Mouse (Mus musculus) CH12.LX (cell line): ENCODE measurements around the gene Ftcd. TPM values are rescaled to one million over a fixed set of nuclear protein-coding genes. Genes with fewer than 3 reads are reported as not detected.

Experiments
- DNase-seq: peaks from one replicate; pipeline ENCODE4 v3.0.0-alpha.2; 2013; ENCODE audit errors: extremely low read depth
- H3K27ac ChIP-seq: 2 replicates; pipeline ENCODE4 v1.5.1; 2012; ENCODE audit warnings: low read depth, mild to moderate bottlenecking, control low read depth, moderate library complexity; ENCODE audit not compliant: insufficient read depth
- H3K27me3 ChIP-seq: replicated peaks from 2 replicates; pipeline ENCODE3; 2012; ENCODE audit warnings: inconsistent platforms
- H3K36me3 ChIP-seq, 2 experiments: replicated peaks in 1 of 2; 2 replicates each; pipeline versions ENCODE3 to v1.6.1; 2012; ENCODE audit warnings: inconsistent platforms in 1 of 2, low read length in 1 of 2, mild to moderate bottlenecking in 1 of 2, mixed read lengths in 1 of 2, moderate library complexity in 1 of 2; ENCODE audit not compliant: control insufficient read depth in 1 of 2, insufficient read depth in 1 of 2
- H3K4me1 ChIP-seq, 2 experiments: 2 replicates each; pipeline ENCODE4 v1.6.1; 2012; ENCODE audit warnings: inconsistent platforms in 1 of 2, moderate library complexity in 1 of 2; ENCODE audit not compliant: insufficient read depth in 2 of 2, control insufficient read depth in 1 of 2
- H3K4me2 ChIP-seq: 2 replicates; pipeline ENCODE4 v1.6.1; 2012; ENCODE audit warnings: low read depth, mild to moderate bottlenecking, control low read depth; ENCODE audit not compliant: poor library complexity, insufficient read depth, severe bottlenecking
- H3K4me3 ChIP-seq, 3 experiments: fragments of 150-350 bp in 1 of 3; sonication (generic) in 1 of 3; replicated peaks in 1 of 3; 2 replicates each; pipeline versions ENCODE3 to v1.5.1; 2011 to 2012; ENCODE audit warnings: low read depth in 2 of 3, low read length in 2 of 3, mild to moderate bottlenecking in 2 of 3, moderate library complexity in 2 of 3, control low read depth in 1 of 3, improper control_type of control experiment in 1 of 3, inconsistent platforms in 1 of 3, mixed read lengths in 1 of 3; ENCODE audit not compliant: poor library complexity in 1 of 3
- H3K79me2 ChIP-seq: replicated peaks from 2 replicates; pipeline ENCODE4 v1.6.1; 2012; ENCODE audit warnings: mild to moderate bottlenecking, moderate library complexity; ENCODE audit not compliant: control insufficient read depth, poor library complexity, insufficient read depth, severe bottlenecking; ENCODE audit errors: extremely low read depth
- H3K9ac ChIP-seq: 2 replicates; pipeline ENCODE4 v1.6.1; 2012; ENCODE audit warnings: low read depth, mild to moderate bottlenecking, control low read depth, moderate library complexity; ENCODE audit not compliant: insufficient read depth
- H3K9me3 ChIP-seq: replicated peaks from 2 replicates; pipeline ENCODE3; 2012; ENCODE audit warnings: low read length, inconsistent platforms, mixed read lengths
- CHD1 ChIP-seq: IDR thresholded peaks from 2 replicates; pipeline ENCODE4 v1.6.1; 2012; ENCODE audit warnings: low read depth, low read length, improper control_type of control experiment, inconsistent platforms
- ELF1 ChIP-seq: IDR thresholded peaks from 2 replicates; pipeline ENCODE4 v1.6.1; 2014; ENCODE audit warnings: low read depth, mild to moderate bottlenecking, inconsistent platforms, low read length, improper control_type of control experiment
- ETS1 ChIP-seq: conservative IDR thresholded peaks from 2 replicates; pipeline ENCODE4 v1.6.1; 2012; ENCODE audit warnings: low read depth, mild to moderate bottlenecking, inconsistent platforms, low read length, improper control_type of control experiment, moderate library complexity
- GABPA ChIP-seq: IDR thresholded peaks from 2 replicates; pipeline ENCODE4 v1.6.1; 2012; ENCODE audit warnings: low read depth, low read length, improper control_type of control experiment, inconsistent platforms; ENCODE audit not compliant: insufficient replicate concordance
- IRF4 ChIP-seq: IDR thresholded peaks from 2 replicates; pipeline ENCODE4 v1.6.1; 2014; ENCODE audit warnings: low read depth, mild to moderate bottlenecking, inconsistent platforms, low read length, improper control_type of control experiment
- MAZ ChIP-seq: IDR thresholded peaks from 2 replicates; pipeline ENCODE4 v1.6.1; 2012; ENCODE audit warnings: low read depth, mild to moderate bottlenecking, inconsistent platforms, low read length, improper control_type of control experiment, moderate library complexity
- MEF2A ChIP-seq: IDR thresholded peaks from 2 replicates; pipeline ENCODE4 v1.6.1; 2014; ENCODE audit warnings: low read depth, mild to moderate bottlenecking, inconsistent platforms, low read length, improper control_type of control experiment, borderline replicate concordance
- MYC ChIP-seq: IDR thresholded peaks from 2 replicates; pipeline ENCODE4 v1.6.1; 2011; ENCODE audit warnings: low read depth, mild to moderate bottlenecking, improper control_type of control experiment, low read length
- PAX5 ChIP-seq: IDR thresholded peaks from 2 replicates; pipeline ENCODE4 v1.6.1; 2012; ENCODE audit warnings: low read length, inconsistent platforms, mixed read lengths
- POLR2A ChIP-seq: IDR thresholded peaks from 2 replicates; pipeline ENCODE4 v1.6.1; 2011; ENCODE audit warnings: low read depth, mild to moderate bottlenecking, improper control_type of control experiment, low read length
- POLR2AphosphoS2 ChIP-seq: IDR thresholded peaks from 2 replicates; pipeline ENCODE4 v1.6.1; 2011; ENCODE audit warnings: low read depth, low read length, improper control_type of control experiment
- RAD21 ChIP-seq: IDR thresholded peaks from 2 replicates; pipeline ENCODE4 v1.6.1; 2011; ENCODE audit warnings: low read depth, mild to moderate bottlenecking, low read length, improper control_type of control experiment, moderate library complexity
- RCOR1 ChIP-seq: conservative IDR thresholded peaks from 2 replicates; pipeline ENCODE4 v1.6.1; 2012; ENCODE audit warnings: low read depth, mild to moderate bottlenecking, inconsistent platforms, low read length, improper control_type of control experiment
- TBP ChIP-seq: conservative IDR thresholded peaks from 2 replicates; pipeline ENCODE4 v1.6.1; 2011; ENCODE audit warnings: low read depth, low read length, improper control_type of control experiment
- UBTF ChIP-seq: IDR thresholded peaks from 2 replicates; pipeline ENCODE4 v1.6.1; 2012; ENCODE audit warnings: low read depth, mild to moderate bottlenecking, inconsistent platforms, low read length, improper control_type of control experiment, moderate library complexity
- ZNF384 ChIP-seq: IDR thresholded peaks from 2 replicates; pipeline ENCODE4 v1.6.1; 2012; ENCODE audit warnings: low read depth, low read length, improper control_type of control experiment, inconsistent platforms
- dilution Hi-C: fragments of 300-500 bp; cut with MboI; formaldehyde crosslinking; loops from 2 replicates; pipeline ENCODE4 v1.14.3; 2020; ENCODE audit warnings: low sequenced_read_pairs; ENCODE audit not compliant: extremely low pct_unique_long_range_greater_than_20kb, extremely low pct_ligation_motif_present
- in situ Hi-C: fragments of 300-500 bp; cut with MboI; formaldehyde crosslinking; loops from 3 replicates; pipeline ENCODE4 v1.14.3; 2019; ENCODE audit warnings: low sequenced_read_pairs, low pct_ligation_motif_present, low pct_unique_long_range_greater_than_20kb, mixed read lengths
- polyA plus RNA-seq: library from polyadenylated mRNA; unstranded; fragments of >175 nt; gene quantifications from 2 replicates; pipeline ENCODE4 v1.2.1, GENCODE M21; 2012; ENCODE audit warnings: low read depth; ENCODE audit not compliant: insufficient read length
- total RNA-seq, 2 experiments: library from RNA; depleted of rRNA; stranded (reverse); fragments of 300-350 nt in 1 of 2; fragments of >200 nt in 1 of 2; gene quantifications; 2 replicates each; pipeline ENCODE4 v1.2.3; 2012 to 2014

The Ftcd gene
- total and polyA plus RNA-seq, 3 experiments, result not detected

GRCm38 (mm10) chr10:76531828-76532227 lies 43.6 kb upstream of the Ftcd start:
- Histone ChIP-seq H3K27me3 (no peaks in the 10 kb centered on the region), H3K4me2 (peak overlapping the region; percentile 95), H3K27ac (no peak overlapping the region), H3K79me2 (0 out of 2 replicates have a peak, but pooled peaks cover 2% of the 10 kb centered on the region), H3K9me3 (no peaks in the 10 kb centered on the region), H3K36me3 (peaks cover 30 to 40% of the 10 kb centered on the region in 2 experiments), H3K4me1 (peaks cover 2 to 28% of the 10 kb centered on the region in 2 experiments; a peak in 2 of 4 replicates), H3K9ac (peak overlapping the region; percentile 56), H3K4me3 (peak overlapping the region; percentile 82 to 90 (median 89))
- TF ChIP-seq IRF4, result no peak
- no peak for TF ChIP-seq MAZ
- TF ChIP-seq MEF2A, result no peak
- no peak for TF ChIP-seq UBTF
- TF ChIP-seq MYC, result no peak
- TF ChIP-seq CHD1, result no peak
- TF ChIP-seq RCOR1, result no peak
- no peak for TF ChIP-seq ZNF384
- TF ChIP-seq POLR2A, result no peak
- TF ChIP-seq PAX5, result no peak
- TF ChIP-seq TBP, result no peak
- no peak for TF ChIP-seq POLR2AphosphoS2
- TF ChIP-seq ETS1, result no peak
- TF ChIP-seq GABPA, result no peak
- no peak for DNase-seq
- dilution Hi-C loops, result no loop called here
- in situ Hi-C loops, result loop anchor here (10.0 kb wide), 1 partner anchor 57 kb away; no protein-coding TSS in a partner anchor

DNA sequence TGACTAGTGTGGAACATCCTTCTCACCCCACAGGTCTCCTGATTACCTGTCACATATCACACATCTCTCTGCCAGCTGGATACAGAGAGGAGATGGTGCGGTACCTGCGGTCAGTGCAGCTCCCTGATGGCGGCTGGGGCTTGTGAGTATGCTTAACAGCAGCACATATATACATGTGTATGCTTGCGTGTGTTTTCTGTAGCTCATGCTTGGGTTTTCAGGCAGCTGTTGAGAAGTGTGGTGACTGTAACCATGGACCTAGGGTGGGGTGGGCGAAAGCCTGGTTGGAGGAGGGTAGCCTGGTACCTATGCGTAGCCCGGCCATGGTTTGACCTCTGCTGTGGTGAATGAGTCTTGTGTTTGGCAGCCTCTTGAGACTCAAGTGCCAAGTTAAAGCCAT lies 39.9 kb upstream of the Ftcd start:
- H3K4me2 ChIP-seq, result no peak overlapping the region
- H3K27ac ChIP-seq, result no peak overlapping the region
- no peaks in the 10 kb centered on the region for H3K27me3 ChIP-seq
- H3K9ac ChIP-seq, result no peak overlapping the region
- no peaks in the 10 kb centered on the region for H3K9me3 ChIP-seq
- in situ Hi-C loops (loop anchor here (10.0 kb wide), 1 partner anchor 61 kb away; no protein-coding TSS in a partner anchor), dilution Hi-C loops (no loop called here)
- 0 out of 2 replicates have a peak, but pooled peaks cover 2% of the 10 kb centered on the region for H3K79me2 ChIP-seq
- peaks cover 2 to 25% of the 10 kb centered on the region in 2 experiments; a peak in 2 of 4 replicates for H3K4me1 ChIP-seq
- H3K36me3 ChIP-seq, result peaks cover 62 to 76% of the 10 kb centered on the region in 2 experiments
- H3K4me3 ChIP-seq, result no peak overlapping the region
- DNase-seq, result no peak
- TF ChIP-seq CHD1 (no peak), RAD21 (no peak), ELF1 (no peak), GABPA (no peak)
